Mouse (Mus musculus): ENCODE measurements around the gene Nanos1. TPM values are rescaled to one million over a fixed set of nuclear protein-coding genes. Genes with fewer than 3 reads are reported as not detected.

Gene Nanos1
- polyA plus RNA-seq, 1 experiment from 2014 or later, result 0.87 TPM

DNA sequence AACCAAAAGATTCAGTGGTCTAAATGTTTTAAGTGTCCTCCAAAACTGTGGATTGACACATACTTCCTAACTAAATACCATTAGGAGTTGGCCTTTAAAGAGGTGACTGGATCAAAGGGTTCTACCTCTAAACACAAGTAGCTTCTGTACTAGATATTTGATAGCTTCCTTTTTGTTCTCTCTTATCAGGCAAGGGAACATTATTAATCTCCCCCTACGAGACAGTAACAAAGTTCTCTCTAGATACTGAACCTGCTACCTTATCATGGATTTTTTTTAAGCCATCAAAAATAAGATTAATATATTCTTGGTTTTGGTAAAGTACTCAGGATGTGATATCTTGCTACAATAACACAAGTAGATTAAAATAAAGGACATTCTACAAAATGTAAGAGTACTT is 28.9 kb downstream of the Nanos1 start:
- Histone ChIP-seq H3K4me3 (ENCODE audit: low read depth, low read length) (no peak overlapping the region), H3K9me3 (replicated peaks; ENCODE audit: control insufficient read depth, low read length) (no peaks in the 10 kb centered on the region), H3K36me3 (ENCODE audit: control insufficient read depth, insufficient read depth) (peaks cover 12% of the 10 kb centered on the region), H3K9ac (ENCODE audit: low read depth, low read length) (no peak overlapping the region), H3K27ac (ENCODE audit: low read length) (no peak overlapping the region), H3K4me1 (ENCODE audit: control insufficient read depth, low read depth, low read length) (peaks cover 12% of the 10 kb centered on the region), H3K27me3 (ENCODE audit: control insufficient read depth, insufficient read depth, low read depth, low read length) (no peaks in the 10 kb centered on the region), H3K4me2 (ENCODE audit: low read depth, low read length) (no peak overlapping the region)
- no peak for ATAC-seq (ENCODE audit: low read depth)
- 12% methylated on average over 1 of the region's 1 CpGs for WGBS (ENCODE audit: insufficient replicate concordance)

DNA sequence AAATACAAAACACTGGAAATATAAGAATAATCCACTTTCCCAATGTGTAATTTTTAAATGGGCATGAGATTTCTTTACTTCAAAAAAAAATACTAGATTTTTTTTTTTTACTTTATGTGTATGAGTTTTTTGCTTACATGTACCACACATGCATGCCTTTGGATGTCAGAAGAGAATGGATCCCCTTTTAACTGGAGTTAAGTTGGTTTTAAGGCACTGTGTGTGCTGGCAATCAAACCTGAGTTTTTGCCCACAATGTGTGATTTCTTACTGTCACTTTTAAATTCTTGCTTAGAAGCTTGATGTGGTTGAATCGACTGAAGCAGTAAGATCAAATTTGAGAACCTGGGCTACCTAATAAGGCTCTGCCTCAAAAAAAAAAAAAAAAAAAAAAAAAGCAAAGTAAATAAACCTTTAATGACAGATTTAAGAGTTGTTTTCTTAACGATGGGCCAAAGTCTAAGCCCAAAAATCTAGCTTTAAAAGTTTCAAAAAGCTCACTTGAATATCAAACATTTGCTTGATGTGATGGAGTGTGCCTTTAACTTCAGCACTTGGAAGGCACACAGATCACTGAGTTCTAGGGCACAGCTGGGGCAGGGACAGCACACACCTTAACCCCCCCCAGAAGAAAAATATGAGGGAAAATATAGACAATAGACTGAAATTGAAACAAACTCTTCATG is 31.8 kb downstream of the Nanos1 start:
- Histone ChIP-seq H3K4me3 (ENCODE audit: low read depth, low read length) (peak overlapping the region; percentile 40), H3K4me2 (ENCODE audit: low read depth, low read length) (peak overlapping the region; percentile 82), H3K9me3 (replicated peaks; ENCODE audit: control insufficient read depth, low read length) (no peaks in the 10 kb centered on the region), H3K27me3 (ENCODE audit: control insufficient read depth, insufficient read depth, low read depth, low read length) (no peaks in the 10 kb centered on the region), H3K36me3 (ENCODE audit: control insufficient read depth, insufficient read depth) (no peaks in the 10 kb centered on the region), H3K4me1 (ENCODE audit: control insufficient read depth, low read depth, low read length) (peaks cover 18% of the 10 kb centered on the region), H3K27ac (ENCODE audit: low read length) (no peak overlapping the region), H3K9ac (ENCODE audit: low read depth, low read length) (peak overlapping the region; percentile 34; the same call in 1 of the 2 replicates)
- ATAC-seq (ENCODE audit: low read depth), result no peak
- WGBS (ENCODE audit: insufficient replicate concordance), result 29% methylated on average over 2 of the region's 2 CpGs

DNA sequence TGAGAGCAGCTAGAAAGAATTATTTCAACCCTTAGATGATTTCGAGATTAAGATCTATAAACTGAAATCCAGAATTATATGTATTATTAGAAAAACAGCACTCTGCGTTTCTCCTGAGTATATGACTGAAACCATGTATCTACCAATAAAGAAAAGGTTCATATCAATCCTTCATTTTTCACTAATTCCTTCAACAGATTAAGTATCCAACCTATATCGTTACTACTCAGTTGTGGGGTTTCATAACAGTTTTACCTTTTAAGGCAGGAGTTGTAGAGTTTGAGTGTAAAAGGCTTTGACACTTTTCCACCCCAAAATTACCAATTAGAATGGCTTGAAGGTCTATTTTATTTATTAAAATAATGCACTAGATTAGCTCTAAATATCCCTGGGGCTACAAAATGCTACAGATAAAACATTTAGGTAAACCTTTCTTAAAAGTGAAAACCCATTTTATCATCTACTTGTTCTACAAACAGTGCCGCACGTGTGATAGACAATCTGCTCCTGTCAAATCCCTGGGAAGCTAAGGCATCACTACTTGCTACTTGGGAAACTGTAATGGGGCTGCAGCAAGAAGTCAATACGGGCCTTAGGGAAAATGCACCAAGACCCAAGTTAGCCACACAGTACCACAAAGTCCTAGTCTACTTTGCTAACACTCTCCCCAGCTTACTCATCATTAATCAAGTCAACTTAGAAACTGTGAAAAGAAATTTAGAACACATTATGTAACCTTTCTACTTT is 32.6 kb downstream of the Nanos1 start:
- Histone ChIP-seq H3K9me3 (replicated peaks; ENCODE audit: control insufficient read depth, low read length) (no peaks in the 10 kb centered on the region), H3K4me2 (ENCODE audit: low read depth, low read length) (peak overlapping the region; percentile 82), H3K9ac (ENCODE audit: low read depth, low read length) (peak overlapping the region; percentile 35), H3K4me3 (ENCODE audit: low read depth, low read length) (peak overlapping the region; percentile 65), H3K4me1 (ENCODE audit: control insufficient read depth, low read depth, low read length) (peaks cover 18% of the 10 kb centered on the region), H3K36me3 (ENCODE audit: control insufficient read depth, insufficient read depth) (no peaks in the 10 kb centered on the region), H3K27me3 (ENCODE audit: control insufficient read depth, insufficient read depth, low read depth, low read length) (no peaks in the 10 kb centered on the region), H3K27ac (ENCODE audit: low read length) (peak overlapping the region; percentile 63; the same call in 1 of the 2 replicates)
- ATAC-seq (ENCODE audit: low read depth), result no peak
- 26% methylated on average over 6 of the region's 6 CpGs for WGBS (ENCODE audit: insufficient replicate concordance)

DNA sequence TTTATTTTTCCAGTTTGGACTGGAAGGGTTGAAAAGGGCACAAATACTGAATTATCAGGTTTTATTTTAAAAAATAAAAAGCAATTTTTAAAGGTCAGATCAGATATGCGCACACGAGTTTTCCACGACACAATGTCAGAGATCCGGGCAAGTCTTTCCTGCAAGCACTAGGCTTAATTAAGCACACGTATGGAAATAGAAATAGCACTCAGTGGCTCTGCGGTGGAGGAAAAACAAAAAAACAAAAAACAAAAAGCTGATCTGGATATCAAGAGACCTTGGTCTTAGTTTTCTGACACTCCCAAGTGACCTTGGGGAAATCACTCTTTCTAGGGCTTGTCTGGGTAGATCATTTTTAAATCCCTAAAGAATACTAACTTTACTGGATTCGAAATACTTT is 33.7 kb downstream of the Nanos1 start:
- no peak for ATAC-seq (ENCODE audit: low read depth)
- Histone ChIP-seq H3K27me3 (ENCODE audit: control insufficient read depth, insufficient read depth, low read depth, low read length) (no peaks in the 10 kb centered on the region), H3K4me2 (ENCODE audit: low read depth, low read length) (peak overlapping the region; percentile 87), H3K4me1 (ENCODE audit: control insufficient read depth, low read depth, low read length) (peaks cover 17% of the 10 kb centered on the region), H3K36me3 (ENCODE audit: control insufficient read depth, insufficient read depth) (no peaks in the 10 kb centered on the region), H3K27ac (ENCODE audit: low read length) (peak overlapping the region; percentile 99), H3K9me3 (replicated peaks; ENCODE audit: control insufficient read depth, low read length) (no peaks in the 10 kb centered on the region), H3K9ac (ENCODE audit: low read depth, low read length) (peak overlapping the region; percentile 100), H3K4me3 (ENCODE audit: low read depth, low read length) (peak overlapping the region; percentile 100)
- 2% methylated on average over 7 of the region's 7 CpGs for WGBS (ENCODE audit: insufficient replicate concordance)

DNA sequence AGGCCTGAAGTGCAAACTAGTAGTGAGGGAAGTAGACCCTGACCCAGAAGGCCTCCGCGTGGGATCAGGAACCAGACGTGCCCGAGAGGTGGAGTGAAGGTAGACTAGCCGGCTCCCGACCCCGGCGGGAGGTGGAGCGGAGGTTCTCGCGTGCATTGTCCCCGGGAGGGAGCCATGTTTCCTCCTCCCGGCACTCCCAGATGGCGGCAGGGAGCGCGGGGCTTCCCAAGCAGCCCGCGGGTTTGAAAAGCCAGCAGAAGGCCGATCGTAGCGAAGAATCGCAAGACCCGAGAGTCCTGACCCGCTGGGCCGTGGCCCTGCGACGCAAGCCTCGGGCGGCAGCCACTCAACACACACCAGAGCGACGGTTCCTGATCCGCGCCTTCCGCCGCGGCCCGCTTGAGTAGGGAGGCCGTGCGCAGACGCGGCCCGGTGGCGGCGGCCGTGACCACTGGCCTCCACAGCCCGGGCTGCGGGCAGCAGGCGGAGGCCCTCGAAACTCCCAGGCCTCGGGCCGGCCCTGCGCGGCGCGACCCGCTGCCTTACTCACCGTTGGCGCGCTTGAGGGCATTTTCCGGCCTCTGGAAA is 34.2 kb downstream of the Nanos1 start:
- no peaks in the 10 kb centered on the region for H3K9me3 ChIP-seq (replicated peaks; ENCODE audit: control insufficient read depth, low read length)
- peaks cover 16% of the 10 kb centered on the region for H3K4me1 ChIP-seq (ENCODE audit: control insufficient read depth, low read depth, low read length)
- WGBS (ENCODE audit: insufficient replicate concordance), result under 1% methylated on average over 55 of the region's 60 CpGs
- H3K4me2 ChIP-seq (ENCODE audit: low read depth, low read length), result peak overlapping the region; percentile 87
- peak; percentile 55 for ATAC-seq (ENCODE audit: low read depth)
- peak overlapping the region; percentile 99 for H3K27ac ChIP-seq (ENCODE audit: low read length)
- peak overlapping the region; percentile 100 for H3K4me3 ChIP-seq (ENCODE audit: low read depth, low read length)
- peak overlapping the region; percentile 100 for H3K9ac ChIP-seq (ENCODE audit: low read depth, low read length)
- no peaks in the 10 kb centered on the region for H3K27me3 ChIP-seq (ENCODE audit: control insufficient read depth, insufficient read depth, low read depth, low read length)
- H3K36me3 ChIP-seq (ENCODE audit: control insufficient read depth, insufficient read depth), result no peaks in the 10 kb centered on the region

DNA sequence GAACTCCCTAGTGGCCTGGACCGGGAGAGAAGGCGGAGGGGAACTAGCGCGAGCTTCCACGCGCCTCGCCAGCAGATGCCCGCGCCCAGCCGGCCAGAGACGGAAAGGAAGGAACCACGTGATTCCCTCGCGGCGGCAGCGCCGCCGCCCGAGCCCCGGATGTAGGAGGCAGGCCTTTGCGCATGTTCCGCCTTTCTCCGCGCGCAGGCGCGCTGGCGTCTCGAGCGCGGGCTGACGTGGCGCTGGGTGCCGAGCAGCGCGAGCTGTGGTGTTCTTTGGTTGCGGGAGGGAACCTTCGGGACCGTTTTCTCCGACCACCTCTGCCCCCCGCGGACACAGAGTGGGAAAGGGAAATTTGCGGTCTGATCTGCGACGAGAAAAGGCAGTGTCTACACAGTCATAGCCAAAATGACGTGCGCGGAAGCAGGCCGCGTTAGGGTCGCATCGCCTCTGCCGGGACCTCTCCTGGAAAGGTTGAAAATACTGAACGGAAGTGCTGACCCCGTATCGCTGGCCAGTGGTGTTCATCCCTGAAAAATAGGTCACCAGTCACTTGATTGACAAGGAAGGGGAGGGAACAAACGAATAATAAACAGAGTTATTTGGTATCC is 34.9 kb downstream of the Nanos1 start, which contains the start of gene Eif3a:
TSS of gene Eif3a (minus strand) at position 108 of the 611 bp plus-strand sequence.
- Histone ChIP-seq H3K36me3 (ENCODE audit: control insufficient read depth, insufficient read depth) (no peaks in the 10 kb centered on the region), H3K4me2 (ENCODE audit: low read depth, low read length) (peak within 1 kb of the TSS; percentile 87), H3K27me3 (ENCODE audit: control insufficient read depth, insufficient read depth, low read depth, low read length) (no peaks in the 10 kb centered on the region), H3K4me3 (ENCODE audit: low read depth, low read length) (peak within 1 kb of the TSS; percentile 100), H3K4me1 (ENCODE audit: control insufficient read depth, low read depth, low read length) (peaks cover 16% of the 10 kb centered on the region), H3K9me3 (replicated peaks; ENCODE audit: control insufficient read depth, low read length) (no peaks in the 10 kb centered on the region), H3K27ac (ENCODE audit: low read length) (peak within 1 kb of the TSS; percentile 99), H3K9ac (ENCODE audit: low read depth, low read length) (peak within 1 kb of the TSS; percentile 100)
- peak; percentile 93 for ATAC-seq (ENCODE audit: low read depth)
- under 1% methylated on average over 57 of the region's 57 CpGs for WGBS (ENCODE audit: insufficient replicate concordance)

DNA sequence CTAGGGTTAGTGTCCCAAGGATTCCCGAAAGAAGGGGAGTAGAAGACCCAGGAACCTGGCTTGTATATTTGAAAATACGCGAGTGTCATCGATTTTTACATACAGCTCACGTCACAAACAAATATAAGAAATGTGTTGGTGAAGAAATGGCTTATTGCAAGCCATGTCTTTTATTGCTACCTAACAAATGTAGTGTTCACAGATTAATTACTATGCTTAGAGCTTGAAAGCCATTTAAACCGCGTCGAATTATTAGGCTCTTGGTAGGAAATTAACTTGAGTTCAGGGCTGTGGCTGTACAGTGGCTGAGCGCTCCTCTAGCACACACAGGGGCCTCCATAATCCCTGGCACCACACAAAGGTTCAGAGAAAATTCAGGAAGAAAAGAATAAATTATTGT is 35.4 kb downstream of the Nanos1 start:
- WGBS (ENCODE audit: insufficient replicate concordance), result 16% methylated on average over 9 of the region's 9 CpGs
- Histone ChIP-seq H3K4me2 (ENCODE audit: low read depth, low read length) (peak overlapping the region; percentile 87), H3K27me3 (ENCODE audit: control insufficient read depth, insufficient read depth, low read depth, low read length) (no peaks in the 10 kb centered on the region), H3K4me3 (ENCODE audit: low read depth, low read length) (peak overlapping the region; percentile 100), H3K9me3 (replicated peaks; ENCODE audit: control insufficient read depth, low read length) (no peaks in the 10 kb centered on the region), H3K27ac (ENCODE audit: low read length) (peak overlapping the region; percentile 99), H3K36me3 (ENCODE audit: control insufficient read depth, insufficient read depth) (no peaks in the 10 kb centered on the region), H3K4me1 (ENCODE audit: control insufficient read depth, low read depth, low read length) (peaks cover 11% of the 10 kb centered on the region), H3K9ac (ENCODE audit: low read depth, low read length) (peak overlapping the region; percentile 100)
- ATAC-seq (ENCODE audit: low read depth), result no peak

DNA sequence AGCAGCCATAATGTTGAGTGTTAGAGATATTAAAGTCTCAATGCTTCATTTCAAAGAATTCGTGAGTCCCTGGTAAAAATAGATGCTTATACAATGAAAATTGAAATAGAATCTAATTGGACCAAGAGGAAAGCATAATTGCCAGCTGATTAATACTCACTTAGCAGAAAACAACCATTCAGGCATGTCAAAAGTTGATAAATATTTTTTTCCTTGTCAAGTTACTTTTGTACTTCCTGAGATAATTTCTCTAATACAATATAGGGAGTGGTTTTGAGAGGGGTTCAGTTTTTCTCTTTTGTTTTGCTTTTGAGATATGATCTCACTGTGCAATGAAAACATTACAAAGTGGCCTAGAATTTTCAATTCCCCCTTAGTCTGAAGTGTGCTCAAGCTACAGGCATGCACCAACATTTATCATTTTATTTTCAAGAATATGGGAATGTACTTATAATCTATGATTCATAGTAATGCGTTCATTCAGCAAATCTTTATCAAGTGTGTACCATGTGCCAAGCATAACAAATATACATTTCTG is 37.5 kb downstream of the Nanos1 start:
- no peaks in the 10 kb centered on the region for H3K27me3 ChIP-seq (ENCODE audit: control insufficient read depth, insufficient read depth, low read depth, low read length)
- 54% methylated on average over 2 of the region's 2 CpGs for WGBS (ENCODE audit: insufficient replicate concordance)
- no peaks in the 10 kb centered on the region for H3K9me3 ChIP-seq (replicated peaks; ENCODE audit: control insufficient read depth, low read length)
- no peak overlapping the region for H3K4me3 ChIP-seq (ENCODE audit: low read depth, low read length)
- no peak overlapping the region for H3K4me2 ChIP-seq (ENCODE audit: low read depth, low read length)
- peaks cover 8% of the 10 kb centered on the region for H3K4me1 ChIP-seq (ENCODE audit: control insufficient read depth, low read depth, low read length)
- no peak for ATAC-seq (ENCODE audit: low read depth)
- H3K9ac ChIP-seq (ENCODE audit: low read depth, low read length), result no peak overlapping the region
- H3K27ac ChIP-seq (ENCODE audit: low read length), result no peak overlapping the region
- H3K36me3 ChIP-seq (ENCODE audit: control insufficient read depth, insufficient read depth), result no peaks in the 10 kb centered on the region

All from liver, embryonic 16.5 days (tissue).